Mouse (Mus musculus): ENCODE data around the gene Suds3.
A peak's percentile ranks its signal among the peaks of the same experiment; 100 is the strongest.

- TF ChIP-seq CTCF (IDR thresholded peaks at IDR 0.05; ENCODE audit: control insufficient read depth, insufficient read depth, insufficient replicate concordance, low read depth, low read length) (no peak), POLR2A (IDR thresholded peaks at IDR 0.05; ENCODE audit: control insufficient read depth, low read depth, low read length) (peak; percentile 29; the same call in 1 of the 2 replicates)
These were observed 9.8 kb upstream of the Suds3 start for GRCm38 (mm10) chr5:117125482-117126346.

Data from testis, adult 2 months (tissue).